Mouse (Mus musculus) G1E (cell line): Measurements from ENCODE around the gene Kazald1. TPM values are rescaled to one million over a fixed set of nuclear protein-coding genes. Genes with fewer than 3 reads are reported as not detected.
A peak's percentile ranks its signal among the peaks of the same experiment; 100 is the strongest.

ENCODE experiments used
- ATAC-seq: 2 replicates; pipeline ENCODE4 v1.8.0; 2016; ENCODE audit warnings: mild to moderate bottlenecking; ENCODE audit not compliant: insufficient number of reproducible peaks, poor library complexity, low FRiP score, severe bottlenecking; ENCODE audit errors: extremely low read depth
- DNase-seq: peaks from one replicate; pipeline ENCODE4 v3.0.0; 2012; ENCODE audit warnings: low spot score
- H3K27me3 ChIP-seq: 2 replicates; pipeline ENCODE4 v1.6.1; 2012; ENCODE audit warnings: mild to moderate bottlenecking, low read length, inconsistent platforms; ENCODE audit not compliant: insufficient read depth
- H3K36me3 ChIP-seq: replicated peaks from 2 replicates; pipeline ENCODE3; 2012; ENCODE audit warnings: mild to moderate bottlenecking, inconsistent platforms
- H3K4me1 ChIP-seq: 2 replicates; pipeline ENCODE4 v1.6.1; 2012; ENCODE audit warnings: low read depth, low read length, inconsistent platforms, mixed read lengths; ENCODE audit not compliant: insufficient read depth
- H3K4me3 ChIP-seq: 2 replicates; pipeline ENCODE4 v1.5.1; 2012; ENCODE audit warnings: low read depth, mild to moderate bottlenecking, inconsistent platforms, low read length, moderate library complexity, mixed read lengths
- H3K9me3 ChIP-seq: replicated peaks from 2 replicates; pipeline ENCODE4 v1.6.1; 2012; ENCODE audit warnings: inconsistent platforms
- CTCF ChIP-seq: IDR thresholded peaks from 2 replicates; pipeline ENCODE4 v1.5.1; 2012; ENCODE audit warnings: low read depth, low read length, inconsistent platforms, mixed read lengths
- GATA1 ChIP-seq: IDR thresholded peaks from 2 replicates; pipeline ENCODE4 v1.6.1; 2012; ENCODE audit warnings: borderline replicate concordance, low read length, inconsistent platforms, mixed read lengths
- GATA2 ChIP-seq: IDR thresholded peaks from 2 replicates; pipeline ENCODE4 v1.6.1; 2012; ENCODE audit warnings: low read depth, low read length, inconsistent platforms, borderline replicate concordance
- POLR2AphosphoS5 ChIP-seq: IDR thresholded peaks from 2 replicates; pipeline ENCODE4 v1.6.1; 2012; ENCODE audit warnings: low read depth, low read length, inconsistent platforms; ENCODE audit not compliant: insufficient replicate concordance
- TAL1 ChIP-seq: conservative IDR thresholded peaks from 2 replicates; pipeline ENCODE4 v1.6.1; 2012; ENCODE audit warnings: low read depth, low read length, inconsistent platforms, mixed read lengths
- polyA plus RNA-seq: library from polyadenylated mRNA; stranded (reverse); fragments of >175 nt; gene quantifications from 2 replicates; pipeline ENCODE4 v1.2.3, GENCODE M21; 2012
- total RNA-seq, 2 experiments: library from RNA; stranded (forward) in 1 of 2; stranded (reverse) in 1 of 2; fragments of 200-1000 nt in 1 of 2; fragments of >200 nt in 1 of 2; fragmentation: Nextera tagmentation in 1 of 2; gene quantifications; 2 replicates each; pipeline ENCODE4 v1.2.3; 2014 to 2017

The Kazald1 gene
- total and polyA plus RNA-seq, 3 experiments, result 0.41 to 0.60 (median 0.49) TPM

DNA sequence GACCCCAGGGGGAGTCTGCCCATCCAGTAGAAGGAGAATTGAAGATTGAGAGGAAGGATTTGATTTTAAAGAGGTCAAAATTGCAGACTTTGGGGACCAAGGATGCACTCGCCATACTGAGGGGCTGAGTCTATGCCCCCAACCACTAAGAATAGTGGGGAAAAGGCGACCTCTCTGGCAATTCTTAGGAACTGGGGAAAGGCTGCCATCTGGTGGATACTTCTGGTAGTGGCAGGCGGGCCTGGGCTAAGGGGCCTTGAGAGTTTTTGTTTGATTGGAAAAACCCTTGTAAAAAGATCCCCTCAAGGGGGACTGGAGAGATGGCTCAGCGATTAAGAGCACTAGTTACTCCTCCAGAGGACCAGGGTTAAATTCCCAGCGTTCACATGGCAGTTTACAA, 6.2 kb downstream of the Kazald1 start:
- Histone ChIP-seq H3K27me3 (peaks cover 65% of the 10 kb centered on the region), H3K4me1 (peaks cover 53% of the 10 kb centered on the region), H3K4me3 (no peak overlapping the region), H3K36me3 (no peaks in the 10 kb centered on the region), H3K9me3 (peaks cover 6% of the 10 kb centered on the region; the same call in 1 of the 2 replicates)
- DNase-seq (no peak), ATAC-seq (no peak)
- peak; percentile 75 for TF ChIP-seq CTCF
- no peak for TF ChIP-seq POLR2AphosphoS5

DNA sequence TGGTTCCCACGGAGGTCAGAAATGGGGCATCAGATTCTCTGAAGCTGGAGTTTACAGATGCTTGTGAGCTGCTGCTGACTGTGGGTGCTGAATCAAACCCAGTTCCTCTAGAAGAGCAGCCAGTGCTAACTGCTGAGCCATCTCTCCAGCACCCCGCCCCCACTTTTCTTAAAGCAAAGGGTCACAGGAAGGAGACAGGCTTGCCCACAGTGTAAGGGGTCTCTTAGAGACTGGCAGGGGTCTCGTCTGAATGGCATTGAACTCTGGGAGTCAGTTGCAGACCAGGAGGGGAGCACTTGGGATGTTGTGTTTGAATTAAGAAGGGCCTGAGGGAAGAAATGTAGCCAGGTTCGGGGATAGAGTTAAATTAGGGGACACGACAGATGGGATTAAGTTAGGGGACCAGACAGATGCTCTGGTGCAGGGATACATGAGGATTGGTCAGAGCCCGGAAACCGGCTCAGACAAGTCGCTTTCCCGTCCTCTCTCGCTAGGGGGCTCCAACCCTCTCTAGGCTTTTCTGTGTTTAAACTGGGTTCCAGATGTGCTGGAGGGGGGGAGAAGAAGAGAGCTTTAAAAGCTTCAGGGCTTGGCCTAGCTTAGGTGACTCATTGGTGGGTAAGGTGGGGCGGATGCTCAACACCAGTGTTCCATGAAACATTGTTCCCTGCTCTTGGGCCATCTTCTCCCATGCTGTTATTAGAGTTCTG, 7.0 kb downstream of the Kazald1 start:
- H3K36me3 ChIP-seq, result no peaks in the 10 kb centered on the region
- no peak for TF ChIP-seq GATA2
- H3K27me3 ChIP-seq, result peaks cover 62% of the 10 kb centered on the region
- H3K4me1 ChIP-seq, result peaks cover 46% of the 10 kb centered on the region
- H3K9me3 ChIP-seq, result peaks cover 6% of the 10 kb centered on the region; the same call in 1 of the 2 replicates
- H3K4me3 ChIP-seq, result no peak overlapping the region
- ATAC-seq (no peak), DNase-seq (no peak)

DNA sequence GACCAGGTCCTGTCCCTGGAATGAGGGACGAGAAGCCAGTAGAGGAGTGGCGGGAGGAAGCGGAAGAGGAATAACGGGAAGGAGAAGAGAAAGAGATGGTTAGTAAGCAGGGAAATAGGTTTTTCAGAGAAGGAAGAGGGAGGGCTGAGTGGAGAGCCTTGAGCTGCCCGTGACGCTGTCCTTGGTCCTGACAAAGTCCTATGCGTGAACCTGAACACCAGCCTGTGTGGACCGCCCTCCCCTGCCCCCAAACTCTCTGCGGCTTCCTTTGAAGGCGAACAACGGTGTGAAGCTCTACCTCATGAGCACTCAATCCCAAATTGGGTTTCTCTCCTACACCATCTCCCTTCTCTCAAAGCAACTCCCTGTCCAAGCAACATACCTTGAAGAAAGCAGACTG, 22.8 kb downstream of the Kazald1 start:
- no peak for ATAC-seq
- peak; percentile 46 for DNase-seq
- H3K27me3 ChIP-seq, result peaks cover 14% of the 10 kb centered on the region

DNA sequence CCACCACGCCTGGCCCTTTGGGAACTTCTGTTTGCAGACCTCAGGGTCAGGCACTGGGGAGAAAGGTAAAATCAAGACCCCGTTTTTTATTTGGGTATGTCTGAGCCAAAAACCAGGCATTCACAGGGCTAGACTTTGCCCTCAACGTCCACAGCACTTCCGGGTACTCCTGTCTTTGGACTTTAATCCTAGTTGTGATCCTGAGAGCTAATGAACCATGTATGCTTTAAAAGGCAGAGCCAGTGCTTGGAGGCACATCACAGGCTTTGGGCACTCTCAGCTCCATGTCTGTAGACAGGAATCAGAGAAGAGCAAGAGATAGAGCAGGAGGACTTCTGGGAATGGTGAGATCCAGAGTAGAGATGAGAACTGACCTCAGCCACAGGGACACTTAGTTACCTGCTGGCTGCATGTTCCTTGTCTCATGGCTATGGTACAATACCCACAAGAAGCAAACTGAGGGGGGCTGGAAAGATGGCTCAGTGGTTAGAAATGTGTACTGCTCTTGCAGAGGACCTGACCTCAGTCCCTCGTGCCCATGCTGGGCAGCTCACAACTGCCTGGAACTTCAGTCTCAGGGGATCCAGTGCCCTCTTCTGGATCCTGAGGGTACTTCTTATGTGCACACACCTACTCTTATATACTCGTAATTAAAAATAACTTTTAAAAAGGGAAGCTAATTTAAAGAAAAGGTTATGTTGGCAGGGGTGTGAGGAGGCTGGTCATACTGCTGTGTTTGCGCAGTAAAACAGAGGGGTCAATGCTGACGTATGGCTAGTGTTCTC, 25.6 kb downstream of the Kazald1 start:
- Histone ChIP-seq H3K9me3 (no peaks in the 10 kb centered on the region), H3K36me3 (no peaks in the 10 kb centered on the region), H3K4me1 (peaks cover 8% of the 10 kb centered on the region; the same call in 1 of the 2 replicates), H3K4me3 (no peak overlapping the region), H3K27me3 (peaks cover 20% of the 10 kb centered on the region)
- ATAC-seq (no peak), DNase-seq (no peak)
- TF ChIP-seq CTCF (0 out of 2 replicates have a peak, but pooled peaks have one; percentile 10), TAL1 (no peak)

More for the DNA sequence above, 22.8 kb downstream of the Kazald1 start:
- Histone ChIP-seq H3K36me3 (no peaks in the 10 kb centered on the region), H3K4me1 (peaks cover 8% of the 10 kb centered on the region; the same call in 1 of the 2 replicates), H3K9me3 (no peaks in the 10 kb centered on the region), H3K4me3 (no peak overlapping the region)
- TF ChIP-seq GATA2 (no peak), GATA1 (no peak), CTCF (no peak), TAL1 (no peak)

DNA sequence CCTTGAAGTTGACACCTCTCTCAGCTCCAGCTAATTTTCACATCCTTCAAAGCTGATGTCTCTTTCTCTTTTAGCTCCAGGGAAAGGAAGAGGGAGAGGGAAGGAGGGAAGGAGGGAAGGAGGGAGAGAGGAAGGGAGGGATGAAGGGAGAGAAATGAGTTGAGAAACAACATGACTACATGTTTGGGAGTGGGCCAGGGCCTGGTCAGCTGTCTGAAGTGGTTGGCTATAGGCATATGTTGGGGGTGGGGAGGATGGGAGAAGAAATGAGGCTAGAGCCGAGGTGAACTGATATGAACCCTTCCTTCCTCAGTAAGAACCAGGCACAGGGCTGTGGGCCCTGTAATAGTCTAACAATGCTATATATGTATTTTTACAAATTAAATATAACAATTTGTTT, 30.6 kb downstream of the Kazald1 start:
- DNase-seq (no peak), ATAC-seq (no peak)
- Histone ChIP-seq H3K27me3 (peaks cover 17% of the 10 kb centered on the region), H3K9me3 (no peaks in the 10 kb centered on the region), H3K36me3 (no peaks in the 10 kb centered on the region), H3K4me1 (peaks cover 7% of the 10 kb centered on the region; the same call in 1 of the 2 replicates), H3K4me3 (no peak overlapping the region)
- TF ChIP-seq GATA2 (no peak), TAL1 (no peak), POLR2AphosphoS5 (no peak), CTCF (no peak), GATA1 (no peak)

DNA sequence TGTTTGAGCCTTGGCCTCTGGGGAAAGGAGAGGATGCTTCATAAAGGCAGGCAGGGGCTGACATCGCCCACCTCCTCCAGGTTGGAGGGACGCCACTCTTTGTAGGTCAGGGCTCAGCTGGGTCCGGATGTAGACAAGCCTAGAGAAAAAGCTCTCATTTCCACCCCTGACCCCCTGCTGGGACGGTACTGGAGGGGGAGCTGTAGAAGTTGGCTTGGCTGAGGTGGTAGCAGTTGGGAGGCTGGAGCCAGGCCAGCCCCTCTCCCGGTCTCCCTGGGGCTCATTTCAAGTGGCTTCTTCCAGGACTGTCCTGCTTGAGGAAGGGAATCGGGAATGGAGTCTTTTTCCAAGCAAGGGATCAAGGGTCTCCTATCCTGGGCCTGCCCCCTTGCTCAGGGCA, 31.6 kb downstream of the Kazald1 start:
- ATAC-seq (no peak), DNase-seq (no peak)
- Histone ChIP-seq H3K4me1 (no peaks in the 10 kb centered on the region), H3K36me3 (no peaks in the 10 kb centered on the region), H3K27me3 (peaks cover 19% of the 10 kb centered on the region), H3K4me3 (no peak overlapping the region), H3K9me3 (no peaks in the 10 kb centered on the region)
- TF ChIP-seq TAL1 (no peak), CTCF (no peak), GATA2 (no peak), GATA1 (no peak)

DNA sequence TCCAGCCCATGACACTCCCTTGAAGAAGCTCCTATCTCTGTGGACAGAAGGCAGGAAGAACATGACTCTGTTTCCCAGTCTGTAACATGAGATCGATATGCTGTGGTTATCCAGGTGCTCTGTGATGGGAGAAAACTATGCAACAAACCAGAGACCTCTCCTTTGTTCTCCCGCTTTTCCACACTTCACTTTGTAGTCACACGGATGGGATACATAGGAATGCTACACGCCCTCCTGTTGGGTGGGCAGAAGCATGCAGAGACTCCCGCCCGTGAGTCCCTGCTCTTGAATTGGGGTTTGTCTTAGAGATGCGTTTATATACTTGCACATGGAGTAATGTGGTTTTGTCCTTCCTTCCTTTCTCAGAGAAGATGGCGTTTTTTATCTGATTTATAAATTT, 35.6 kb downstream of the Kazald1 start:
- H3K4me1 ChIP-seq, result no peaks in the 10 kb centered on the region
- H3K4me3 ChIP-seq, result no peak overlapping the region
- peaks cover 25% of the 10 kb centered on the region; the same call in 1 of the 2 replicates for H3K27me3 ChIP-seq
- DNase-seq, result no peak
- ATAC-seq, result no peak
- H3K36me3 ChIP-seq, result no peaks in the 10 kb centered on the region
- TF ChIP-seq CTCF (no peak), GATA1 (no peak), TAL1 (no peak), GATA2 (no peak), POLR2AphosphoS5 (no peak)
- no peaks in the 10 kb centered on the region; the same call in 1 of the 2 replicates for H3K9me3 ChIP-seq
